Mouse (Mus musculus) fibroblast of lung, adult 2 months (primary cell): ENCODE measurements at regions not wholly inside any gene's neighbourhood (a gene's known extent, or its start where the extent isn't known, plus 50 kb on each side); places are given as distances from the start of the nearest gene placed in this dataset.

Experiments
- DNase-seq: peaks from one replicate; pipeline ENCODE4 v3.0.0-alpha.2; 2011; ENCODE audit warnings: low read depth

GRCm38 (mm10) chr9:59232682-59233081 is 58.7 kb upstream of the Adpgk start:
- DNase-seq = no peak

DNA sequence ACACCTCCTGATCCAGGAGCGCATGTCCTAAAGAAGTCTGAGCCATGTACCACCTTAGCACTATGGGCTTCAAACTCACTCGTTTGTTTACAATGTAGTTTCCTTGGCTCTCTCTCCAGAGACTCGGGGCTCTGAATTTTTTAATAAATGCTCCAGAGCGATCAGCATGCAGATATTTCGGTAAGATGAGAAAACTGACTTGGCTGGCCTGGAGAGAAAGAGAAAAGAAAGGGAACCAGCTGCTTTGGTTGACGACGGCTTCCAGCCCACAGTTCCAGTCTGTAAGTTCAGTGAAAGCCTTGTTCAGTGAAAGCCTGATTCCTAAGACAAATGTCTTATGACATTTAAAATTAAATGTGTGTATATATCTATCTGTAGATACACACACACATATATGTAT is 59.4 kb upstream of the Adpgk start:
- no peak for DNase-seq

GRCm38 (mm10) chr9:59231186-59231585 is 60.2 kb upstream of the Adpgk start:
- no peak for DNase-seq

GRCm38 (mm10) chr9:59230161-59230560 is 61.2 kb upstream of the Adpgk start:
- DNase-seq = no peak

- no peak for DNase-seq
Observed at GRCm38 (mm10) chr9:59227948-59228347, 63.4 kb upstream of the Adpgk start.

- DNase-seq = no peak
Observed at GRCm38 (mm10) chr9:59226361-59226760, 65.0 kb upstream of the Adpgk start.

GRCm38 (mm10) chr9:59219277-59219676 is 72.1 kb upstream of the Adpgk start:
- no peak for DNase-seq

DNA sequence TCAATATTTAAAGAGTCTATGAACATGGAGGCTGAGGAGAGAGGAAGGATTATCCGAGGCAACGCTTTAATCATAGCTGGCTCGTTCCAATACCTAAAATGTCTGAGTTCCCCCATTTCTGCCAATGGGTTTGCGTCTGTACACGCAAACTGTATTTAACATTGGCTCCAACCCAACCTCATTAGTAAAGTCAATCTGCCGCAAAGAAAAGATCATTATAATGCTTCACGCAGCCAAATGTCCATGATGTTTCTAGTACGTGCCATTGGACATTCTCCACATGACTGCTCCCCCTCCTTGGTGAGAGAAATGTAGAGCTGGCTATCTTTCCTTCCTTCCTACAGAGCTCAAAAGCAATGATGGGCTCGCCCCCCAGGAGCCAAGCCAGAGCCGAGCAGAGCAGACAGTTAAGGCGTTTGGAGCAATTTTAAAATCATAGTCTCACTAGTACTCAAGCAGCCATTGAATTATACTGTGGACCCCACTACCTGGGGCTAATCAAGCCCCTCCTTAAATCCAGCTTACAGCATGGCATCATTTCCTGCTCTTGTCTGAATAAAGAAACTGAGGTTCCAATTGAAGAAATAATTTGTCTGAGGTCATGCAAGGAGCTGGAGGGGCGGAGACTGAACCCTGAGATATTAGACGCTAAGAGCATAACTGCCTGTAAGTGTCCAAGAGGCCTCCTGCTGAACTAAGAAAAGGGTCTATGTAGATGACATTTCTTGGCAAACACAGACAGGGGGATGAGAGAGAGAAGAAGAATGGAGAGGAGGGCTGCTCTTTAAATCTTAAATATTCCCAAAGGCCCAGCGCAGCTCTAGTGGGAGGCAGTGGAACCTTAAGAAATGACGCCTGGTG is 88.5 kb upstream of the Adpgk start:
- DNase-seq = no peak

DNA sequence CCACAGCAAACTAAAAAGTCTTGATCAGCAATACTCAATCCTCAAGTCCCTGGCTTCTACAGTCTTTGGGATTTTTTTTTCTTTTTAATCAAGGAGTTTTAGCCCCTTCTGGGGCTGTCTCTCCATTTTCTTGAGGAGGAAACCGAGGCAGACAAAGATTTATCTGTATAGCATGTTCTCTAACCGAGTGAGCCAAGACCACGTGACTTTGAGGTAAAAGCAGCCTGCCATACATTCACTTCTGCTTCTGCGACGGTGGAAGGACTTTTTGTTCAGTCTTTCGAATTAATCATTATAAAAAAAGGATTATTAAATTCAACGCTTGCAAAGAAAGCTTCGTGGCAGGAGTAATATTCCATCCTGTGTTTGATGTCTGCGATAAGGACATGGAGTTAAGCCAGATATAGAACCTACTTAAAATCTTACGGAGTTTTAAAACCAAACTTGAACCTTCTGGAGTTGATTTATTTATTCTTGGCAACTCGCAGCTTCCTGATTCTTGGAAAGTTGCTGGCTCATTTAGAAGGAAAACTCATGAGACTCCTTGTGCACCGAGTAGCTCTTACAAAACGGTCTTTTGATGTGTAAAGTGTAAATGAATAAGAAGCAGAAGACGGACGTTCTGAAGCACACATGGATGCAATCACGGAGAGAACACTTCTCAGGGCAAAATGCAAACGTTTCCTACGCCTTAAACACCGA is 91.7 kb upstream of the Adpgk start:
- DNase-seq = no peak

DNA sequence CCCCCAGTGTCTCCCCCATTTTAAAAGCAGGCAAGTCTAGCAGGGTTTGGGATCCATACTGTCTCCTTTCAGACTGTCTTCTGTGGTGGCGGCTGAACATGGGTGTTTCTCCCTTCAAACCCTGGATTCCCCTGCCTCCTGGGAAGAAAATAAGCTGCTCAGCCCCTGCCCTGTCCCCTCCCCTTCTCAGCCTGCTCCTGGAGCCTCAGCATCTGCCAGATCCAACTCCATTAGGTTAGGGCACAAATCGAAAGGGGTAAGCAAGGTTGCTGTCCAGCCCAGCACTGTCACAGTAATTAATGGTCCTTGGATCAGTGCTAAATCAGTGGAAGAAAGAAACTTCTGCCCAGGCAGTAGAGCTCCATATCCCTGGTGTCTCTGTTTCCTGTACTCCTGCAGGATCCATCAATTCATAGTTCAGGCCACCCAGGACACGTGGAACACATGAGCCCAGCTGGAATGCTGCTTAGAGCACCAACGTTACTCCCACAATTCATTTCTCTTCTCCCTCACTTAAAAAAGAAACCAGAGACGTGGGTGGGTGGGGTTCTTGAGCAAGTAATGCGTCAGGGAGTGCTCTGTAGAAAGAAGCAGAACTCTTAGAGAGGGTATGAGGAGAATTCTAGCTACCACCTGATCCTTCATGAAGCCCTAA is 93.0 kb upstream of the Adpgk start:
- DNase-seq = no peak

DNA sequence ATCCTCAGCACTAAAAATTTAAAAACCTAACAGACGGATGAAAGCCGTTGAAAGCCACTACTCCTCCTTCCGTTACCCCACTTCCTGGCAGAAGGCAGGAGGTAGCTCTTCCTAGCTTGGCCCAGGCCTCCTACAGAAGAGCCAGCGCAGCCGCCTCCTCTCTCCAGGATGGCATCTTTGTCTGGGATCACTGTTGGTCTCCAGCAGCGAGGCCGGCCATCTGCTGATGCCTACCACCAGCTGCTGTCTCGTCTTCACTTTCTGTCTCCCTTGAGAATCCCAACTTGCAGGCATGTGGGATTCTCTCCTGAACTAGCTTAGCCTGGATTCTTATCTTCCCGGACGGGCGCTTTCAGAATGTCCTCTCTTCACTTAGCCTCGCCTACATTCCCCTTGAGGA is 93.9 kb upstream of the Adpgk start:
- no peak for DNase-seq

DNA sequence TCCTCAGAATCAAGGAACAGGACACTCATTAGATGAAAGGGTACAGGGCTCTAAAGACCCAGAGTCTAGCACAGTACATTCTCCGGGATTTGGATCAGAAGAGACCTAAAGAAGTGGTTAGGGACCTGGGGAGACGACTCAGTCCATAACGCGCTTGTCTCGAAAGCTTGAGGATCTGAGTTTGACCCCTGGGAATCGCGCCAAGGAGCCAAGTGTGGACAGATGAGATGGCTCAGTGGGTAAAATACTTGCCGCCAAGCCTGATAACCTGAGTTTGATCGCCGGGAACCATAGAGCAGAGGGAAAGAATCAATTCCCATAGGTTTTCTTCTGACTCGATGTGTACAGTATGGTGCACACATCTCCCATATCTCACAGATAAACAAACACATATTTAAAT is 97.4 kb upstream of the Adpgk start:
- no peak for DNase-seq

GRCm38 (mm10) chr9:59189141-59189540 is 102.2 kb upstream of the Adpgk start:
- peak; percentile 94 for DNase-seq

DNA sequence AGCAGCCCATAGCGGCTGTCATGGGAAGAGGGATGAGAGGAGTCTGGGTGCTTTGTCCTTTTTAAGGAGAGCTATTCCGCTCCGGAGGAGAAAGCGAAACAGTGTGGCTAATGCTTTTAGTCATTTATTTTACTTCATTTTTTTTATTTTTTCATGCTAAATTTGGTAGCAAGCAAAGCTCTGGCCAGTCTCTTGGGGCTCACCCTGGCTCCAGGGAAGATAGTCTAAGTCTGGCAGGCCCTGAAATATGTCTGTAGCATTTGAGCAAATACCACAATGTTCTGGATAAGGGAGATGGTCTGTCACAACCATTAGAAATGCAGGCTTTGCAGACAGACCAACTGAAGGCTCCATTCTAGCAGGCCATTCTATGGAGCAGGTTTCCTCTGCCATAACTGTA is 102.9 kb upstream of the Adpgk start:
- DNase-seq = no peak

DNA sequence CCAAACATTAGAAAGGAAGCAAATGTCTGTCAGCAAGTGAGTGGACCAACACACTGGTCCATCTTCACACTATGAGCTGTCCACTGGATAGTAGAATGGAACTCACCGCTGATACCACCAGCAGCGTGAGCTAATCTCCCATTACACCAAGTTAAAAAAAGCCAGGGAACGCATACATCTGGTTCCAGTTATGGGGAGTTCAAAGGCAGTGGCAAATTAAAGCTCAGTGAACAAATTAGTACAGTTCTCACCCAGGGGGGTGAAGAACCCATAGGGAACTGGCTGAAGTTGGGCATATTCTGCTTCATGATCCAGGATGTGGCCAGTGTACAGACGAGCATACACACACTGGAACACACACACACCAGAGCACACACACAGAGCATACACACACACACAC is 105.0 kb upstream of the Adpgk start:
- no peak for DNase-seq

DNA sequence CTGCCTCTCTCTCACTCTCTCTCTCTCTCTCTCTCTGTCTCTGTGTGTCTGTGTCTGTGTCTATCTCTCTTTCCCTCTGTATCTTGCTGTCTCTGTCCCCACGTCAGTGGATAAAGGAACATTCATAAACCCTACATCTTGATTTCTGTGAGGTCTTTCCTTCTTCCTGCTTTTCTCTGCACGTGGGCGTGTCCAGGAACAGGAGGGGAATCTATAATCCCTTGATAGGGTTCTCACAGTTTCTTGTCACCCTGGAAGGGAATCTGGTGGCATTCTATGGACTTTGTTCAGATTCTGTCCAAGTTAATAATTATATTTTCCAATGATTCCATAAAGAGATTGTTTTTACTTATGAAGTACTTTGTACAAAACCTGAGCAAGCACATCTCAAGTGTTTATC is 107.3 kb upstream of the Adpgk start:
- no peak for DNase-seq

DNA sequence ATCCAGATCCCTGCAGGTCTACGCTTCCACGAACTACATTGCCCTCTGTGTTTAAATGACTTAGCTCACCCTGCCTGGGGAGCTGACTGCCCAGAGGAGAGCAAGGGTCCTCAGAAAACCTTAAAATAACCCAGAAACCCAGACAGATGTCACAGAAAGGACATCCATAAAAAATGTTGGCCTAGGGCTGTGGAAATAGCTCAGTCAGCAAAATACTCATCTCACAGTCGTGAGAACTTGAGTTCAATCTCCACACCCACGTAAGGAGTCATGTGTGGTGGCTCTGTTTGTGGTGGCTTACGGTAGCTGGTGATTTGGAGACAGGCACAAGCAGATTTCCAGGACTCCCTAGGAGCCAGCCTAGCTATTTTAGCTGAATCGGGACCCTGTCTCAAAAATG is 108.5 kb upstream of the Adpgk start:
- DNase-seq = no peak

DNA sequence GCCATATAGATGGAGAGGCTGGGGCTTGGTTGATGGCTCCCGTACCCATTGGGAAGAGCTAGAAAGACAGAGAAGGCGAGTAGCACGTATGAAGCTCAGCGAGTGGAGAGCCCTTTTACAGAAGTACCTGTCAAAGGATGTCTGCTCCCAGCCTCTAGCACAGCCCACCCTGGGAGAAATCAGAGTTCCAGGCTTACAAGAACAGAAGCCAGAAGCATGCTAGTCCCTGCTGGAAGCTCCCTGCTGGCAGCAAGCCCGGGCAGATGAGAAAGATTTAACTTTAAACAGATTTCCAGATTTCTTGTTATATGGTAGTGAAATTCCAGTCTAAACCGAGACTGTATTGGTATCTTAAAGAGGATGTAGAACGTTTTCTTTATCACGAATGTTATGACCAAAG is 108.9 kb upstream of the Adpgk start:
- no peak for DNase-seq

DNA sequence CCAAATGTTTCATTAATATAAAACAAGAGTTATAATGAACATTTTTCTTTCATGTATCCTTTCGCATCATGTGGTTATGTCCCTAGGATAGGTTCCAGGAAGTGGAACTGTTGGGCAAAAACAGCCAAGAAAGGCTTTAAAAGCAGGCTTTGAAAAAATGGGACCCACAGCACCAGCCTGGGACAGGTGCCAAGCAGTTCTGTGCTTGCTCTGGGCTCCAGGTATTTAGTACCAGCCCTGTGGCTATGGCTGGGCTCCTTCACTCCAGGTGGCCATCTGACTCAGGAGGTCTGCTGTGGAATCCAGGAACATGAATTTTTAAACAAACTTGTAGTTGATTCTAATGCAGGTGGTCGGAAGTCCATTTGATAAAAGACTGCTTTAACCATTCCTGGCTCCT is 119.8 kb upstream of the Adpgk start:
- no peak for DNase-seq

DNA sequence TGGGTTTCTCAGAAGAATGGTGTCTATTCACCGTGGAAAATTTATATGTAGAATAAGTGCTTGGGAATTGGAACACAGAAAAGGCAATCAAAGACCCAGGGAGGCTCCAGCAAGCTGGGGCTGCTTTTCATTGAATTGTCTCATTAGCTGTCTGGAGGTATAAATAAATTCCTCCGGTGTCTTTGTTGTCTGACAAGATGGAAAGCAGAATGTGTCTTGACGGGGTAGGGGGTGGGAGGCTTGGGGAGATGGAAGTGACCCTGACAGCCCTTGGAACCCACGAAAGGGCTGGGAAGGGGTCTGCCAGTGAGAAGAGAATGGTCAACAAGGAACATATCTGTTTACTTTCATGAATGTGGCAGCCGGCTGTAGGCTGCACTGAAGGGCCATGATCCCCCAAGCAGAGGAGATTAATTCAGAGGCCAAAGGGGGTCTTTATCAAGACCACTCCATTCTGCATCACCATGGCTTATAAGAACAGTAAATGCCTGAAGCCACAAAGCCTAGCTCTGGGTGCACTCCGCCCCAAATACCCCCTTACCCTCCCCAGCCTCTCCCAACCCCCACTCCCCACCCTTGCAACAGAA is 127.2 kb upstream of the Neo1 start:
- DNase-seq = no peak

DNA sequence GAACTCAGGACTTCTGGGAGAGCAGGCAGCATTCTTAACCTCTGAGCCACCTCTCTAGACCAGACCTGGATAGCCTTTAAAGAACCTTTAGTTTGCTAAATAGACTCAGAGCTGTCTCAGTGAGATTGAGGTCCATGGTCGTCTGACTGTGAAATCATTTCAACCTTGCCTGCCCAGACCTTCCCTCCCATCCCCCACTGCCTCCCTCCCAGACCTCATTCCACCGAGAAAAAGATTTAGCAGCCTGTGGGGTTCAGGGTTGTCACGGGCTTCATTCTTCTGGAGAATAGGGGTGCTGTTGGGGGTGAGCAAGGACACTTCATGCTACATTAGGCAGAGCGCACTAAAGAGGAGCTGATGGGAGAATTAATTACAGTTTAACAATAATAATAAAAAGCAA is 126.7 kb upstream of the Neo1 start:
- no peak for DNase-seq

DNA sequence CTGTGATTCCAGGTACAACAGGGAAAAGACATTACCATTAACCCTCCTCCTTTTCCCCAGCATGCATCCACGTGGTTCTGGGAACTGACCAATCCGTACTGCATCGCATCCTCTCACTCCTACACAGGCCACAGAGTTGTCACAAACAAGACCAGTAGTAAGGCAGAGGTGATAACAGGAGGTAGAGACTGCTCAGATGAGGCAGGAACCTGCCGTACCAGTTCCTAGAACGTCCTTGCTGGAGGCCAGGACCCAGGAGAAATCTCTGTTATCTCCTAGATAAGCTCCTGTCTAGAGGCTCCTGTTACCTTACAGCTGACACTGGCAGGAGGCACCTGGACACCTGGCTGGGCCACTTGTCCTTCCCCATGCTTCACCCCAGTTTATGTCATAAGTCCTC is 121.4 kb upstream of the Neo1 start:
- DNase-seq = no peak

DNA sequence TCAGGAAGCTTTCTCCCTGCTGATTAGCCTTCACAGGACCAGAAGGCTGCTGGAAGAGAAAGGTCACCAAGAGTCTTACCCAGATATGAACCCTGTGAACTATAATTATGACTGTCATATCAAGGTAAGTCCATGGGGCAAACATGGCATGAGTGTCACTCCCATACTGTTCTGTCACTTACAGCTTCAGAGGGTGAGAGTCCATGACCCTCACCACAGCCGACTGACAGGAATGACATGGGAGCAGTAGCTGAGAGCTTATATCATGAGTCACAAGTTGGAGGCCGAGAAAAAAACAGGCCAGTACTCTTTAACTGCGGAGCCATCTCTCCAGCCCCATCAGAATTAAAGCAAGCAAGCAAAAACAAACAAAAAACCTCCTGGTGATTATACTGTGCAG is 117.7 kb upstream of the Neo1 start:
- no peak for DNase-seq
